Mouse (Mus musculus) embryo, embryonic 10.5 days (tissue): ENCODE measurements around the gene Fbxl18.

ENCODE experiments used
- DNase-seq: peaks from one replicate; pipeline ENCODE4 v3.0.0-alpha.2; 2015; ENCODE audit warnings: low spot score

The Fbxl18 gene

GRCm38 (mm10) chr5:142915231-142915630 is 20.0 kb upstream of the Fbxl18 start:
- no peak for DNase-seq

- no peak for DNase-seq
These were observed 17.5 kb upstream of the Fbxl18 start for GRCm38 (mm10) chr5:142912739-142913138.

- DNase-seq = no peak
These were observed 17.1 kb upstream of the Fbxl18 start for GRCm38 (mm10) chr5:142912320-142912719.

GRCm38 (mm10) chr5:142911629-142912028 is 16.4 kb upstream of the Fbxl18 start:
- no peak for DNase-seq

- no peak for DNase-seq
These were observed 14.5 kb upstream of the Fbxl18 start for GRCm38 (mm10) chr5:142909576-142910278.

- no peak for DNase-seq
These were observed 13.8 kb upstream of the Fbxl18 start for GRCm38 (mm10) chr5:142908941-142909575.

GRCm38 (mm10) chr5:142907803-142908559 is 12.8 kb upstream of the Fbxl18 start:
- DNase-seq = no peak

- peak; percentile 50 for DNase-seq
These were observed 12.0 kb upstream of the Fbxl18 start for GRCm38 (mm10) chr5:142907048-142907802.

- DNase-seq = peak; percentile 98
These were observed 11.4 kb upstream of the Fbxl18 start, which contains the start of gene Actb for GRCm38 (mm10) chr5:142906532-142907047. Gene Actb (minus strand): TSS chr5:142906754.

GRCm38 (mm10) chr5:142905725-142906531 is 10.7 kb upstream of the Fbxl18 start:
- DNase-seq = peak; percentile 97

GRCm38 (mm10) chr5:142905038-142905695 is 9.9 kb upstream of the Fbxl18 start:
- no peak for DNase-seq

GRCm38 (mm10) chr5:142904208-142905037 is 9.2 kb upstream of the Fbxl18 start:
- no peak for DNase-seq

GRCm38 (mm10) chr5:142903470-142904207 is 8.4 kb upstream of the Fbxl18 start:
- DNase-seq = no peak

GRCm38 (mm10) chr5:142902506-142903314 is 7.5 kb upstream of the Fbxl18 start:
- DNase-seq = peak; percentile 46

- peak; percentile 59 for DNase-seq
These were observed 6.8 kb upstream of the Fbxl18 start for GRCm38 (mm10) chr5:142901846-142902505.

- peak; percentile 71 for DNase-seq
These were observed 6.2 kb upstream of the Fbxl18 start for GRCm38 (mm10) chr5:142901355-142901802.

GRCm38 (mm10) chr5:142900651-142901050 is 5.4 kb upstream of the Fbxl18 start:
- no peak for DNase-seq
